Mouse (Mus musculus) lung, postnatal 0 days (tissue): ENCODE results near the gene Lama4.

Experiments
- CTCF ChIP-seq: IDR thresholded peaks from 2 replicates; pipeline ENCODE4 v1.5.1; 2016; ENCODE audit warnings: antibody characterized with exemption, mild to moderate bottlenecking
- EP300 ChIP-seq: IDR thresholded peaks from 2 replicates; pipeline ENCODE4 v1.6.1; 2016; ENCODE audit warnings: antibody characterized with exemption, mild to moderate bottlenecking, control low read depth

DNA sequence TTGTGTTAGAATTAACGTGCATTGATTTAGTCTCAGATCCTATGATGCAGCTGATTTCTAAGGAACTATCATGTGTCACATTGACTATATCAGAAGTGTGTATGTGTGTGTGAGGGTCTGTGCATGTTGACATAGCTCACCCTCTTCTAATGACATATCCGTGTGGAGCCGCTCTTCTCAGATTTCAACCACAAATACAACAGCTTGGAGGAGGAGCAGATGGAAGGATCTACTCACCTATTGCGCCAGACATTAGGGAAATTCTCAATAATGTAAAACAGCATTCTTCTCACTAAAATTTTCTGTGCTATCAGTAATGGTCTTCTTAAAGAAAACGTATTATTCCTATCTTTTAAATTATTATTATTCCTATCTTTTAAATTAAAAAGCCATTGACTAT, 191.4 kb downstream of the Lama4 start:
- no peak for TF ChIP-seq CTCF
- TF ChIP-seq EP300, result no peak
